Comparison of ENCODE assay signal across 18 mouse cellular contexts in the genomic region with DNA sequence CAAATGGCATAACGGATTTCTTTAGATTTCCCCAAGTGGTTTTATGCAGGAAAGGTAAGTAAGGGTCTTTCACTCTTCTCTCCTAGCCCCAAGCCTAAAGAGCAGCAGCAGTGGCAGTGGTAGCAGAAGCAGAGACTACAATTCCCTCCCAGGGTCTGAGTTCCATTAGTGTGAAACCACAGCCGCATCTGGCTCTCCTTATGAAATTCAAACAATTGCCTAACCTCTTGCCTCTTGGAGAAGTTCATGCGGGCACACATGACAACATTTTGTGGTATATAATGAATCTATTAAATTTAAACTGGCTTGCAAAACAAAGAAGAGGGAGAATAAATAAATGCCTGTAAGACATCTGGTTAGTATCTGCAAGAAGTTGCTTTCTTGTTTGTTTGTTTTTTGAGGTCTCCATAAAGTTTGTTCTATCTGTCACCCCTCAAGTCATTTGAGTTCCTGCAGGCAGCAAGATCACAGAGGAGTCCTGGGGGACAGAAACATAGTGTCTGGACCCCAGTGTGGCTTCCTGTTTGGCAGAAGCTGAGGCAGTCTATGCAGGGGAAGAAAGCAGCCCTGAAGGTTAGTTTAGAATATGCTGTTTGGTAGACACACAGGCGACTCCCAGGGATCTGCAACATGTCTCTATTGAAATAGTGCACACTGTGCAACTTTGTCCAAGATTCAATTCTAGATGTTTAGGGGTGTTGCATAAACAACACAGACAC.
A peak's percentile ranks its signal among the peaks of the same experiment; 100 is the strongest.
DNase-seq lines count a peak whose midpoint lies in the region; ATAC-seq and TF ChIP-seq lines count a peak whose summit lies in the region.
"Had no signal": no experiment of that assay in that cellular context is flagged by ENCODE, and none has a peak within 500 bp of the region (broad histone marks: within the 10 kb centered on the region; RNA-seq: fewer than 3 reads in every experiment).

No protein-coding gene starts in this region.

- H3K4me2 ChIP-seq in intestine, embryonic 15.5 days (replicated peaks): no peak overlapping the region
- H3K4me2 ChIP-seq in intestine, postnatal 0 days (replicated peaks; ENCODE audit: low read depth): no peak overlapping the region
- H3K4me2 ChIP-seq in stomach, embryonic 14.5 days (replicated peaks; ENCODE audit: low read depth, low read length): no peak overlapping the region
- no peak overlapping the region for H3K4me2 ChIP-seq in stomach, postnatal 0 days (replicated peaks; ENCODE audit: low read depth)
- H3K4me2 ChIP-seq: hindbrain, embryonic 12.5 days; liver, embryonic 11.5 days; neural tube, embryonic 12.5 days had no signal

- H3K27ac ChIP-seq in intestine, embryonic 15.5 days: no peak overlapping the region
- no peak overlapping the region for H3K27ac ChIP-seq in intestine, postnatal 0 days (ENCODE audit: low read depth, low read length)
- 0 out of 2 replicates have a peak overlapping the region, but pooled peaks have one; percentile 6 for H3K27ac ChIP-seq in stomach, embryonic 14.5 days (ENCODE audit: low read length)
- H3K27ac ChIP-seq in stomach, postnatal 0 days (replicated peaks): no peak overlapping the region
- H3K27ac ChIP-seq: hindbrain, embryonic 12.5 days; neural tube, embryonic 12.5 days had no signal

- ATAC-seq in intestine, embryonic 15.5 days: peak; percentile 45; the same call in 1 of the 2 replicates
- no peak for ATAC-seq in intestine, postnatal 0 days
- no peak for ATAC-seq in stomach, embryonic 14.5 days (ENCODE audit: insufficient number of reproducible peaks, insufficient read depth, low FRiP score, low read depth)
- ATAC-seq in stomach, postnatal 0 days (ENCODE audit: low FRiP score, low TSS enrichment): no peak
- ATAC-seq: forebrain, embryonic 14.5 days had no signal

- no peak overlapping the region for H3K9ac ChIP-seq in intestine, embryonic 15.5 days
- no peak overlapping the region for H3K9ac ChIP-seq in intestine, postnatal 0 days (ENCODE audit: low read depth, low read length)
- H3K9ac ChIP-seq in stomach, embryonic 14.5 days (replicated peaks; ENCODE audit: low read depth, low read length): no peak overlapping the region
- no peak overlapping the region for H3K9ac ChIP-seq in stomach, postnatal 0 days (ENCODE audit: low read length)
- H3K9ac ChIP-seq: hindbrain, embryonic 12.5 days; neural tube, embryonic 12.5 days had no signal

- no peak for DNase-seq in stomach, postnatal 0 days (ENCODE audit: low spot score)
- peak; percentile 76 for DNase-seq in forelimb bud, embryonic 11.5 days (ENCODE audit: low read depth, low spot score)
- DNase-seq in mesoderm, embryonic 11.5 days (ENCODE audit: low read depth, low spot score): peak; percentile 29
- DNase-seq in thymus, postnatal 10 days (ENCODE audit: low spot score in 2 of 2): no peak
- DNase-seq in adrenal gland, adult 2 months: no peak
- DNase-seq: cerebellum, adult 2 months; heart, adult 11 months; kidney, adult 18-20 months; lung, postnatal 36 days; midbrain, embryonic 14.5 days; right cerebral cortex, postnatal 25 days had no signal

- H3K4me3 ChIP-seq in intestine, embryonic 15.5 days (replicated peaks): no peak overlapping the region
- no peak overlapping the region for H3K4me3 ChIP-seq in intestine, postnatal 0 days (ENCODE audit: low read depth, low read length)
- H3K4me3 ChIP-seq in stomach, embryonic 14.5 days (ENCODE audit: low read depth, low read length): no peak overlapping the region
- no peak overlapping the region for H3K4me3 ChIP-seq in stomach, postnatal 0 days (ENCODE audit: low read depth, low read length)
- H3K4me3 ChIP-seq: hindbrain, embryonic 12.5 days; neural tube, embryonic 12.5 days had no signal

- TF ChIP-seq EP300 in stomach, postnatal 0 days (optimal IDR thresholded peaks at IDR 0.05): no peak

- WGBS in intestine, embryonic 15.5 days: 40% methylated on average over 4 of the region's 4 CpGs
- 55% methylated on average over 4 of the region's 4 CpGs for WGBS in intestine, postnatal 0 days
- 40% methylated on average over 4 of the region's 4 CpGs for WGBS in stomach, embryonic 14.5 days
- WGBS in stomach, postnatal 0 days: 41% methylated on average over 4 of the region's 4 CpGs

- no peaks in the 10 kb centered on the region for H3K4me1 ChIP-seq in intestine, embryonic 15.5 days (replicated peaks)
- no peaks in the 10 kb centered on the region for H3K4me1 ChIP-seq in intestine, postnatal 0 days (replicated peaks; ENCODE audit: control insufficient read depth, insufficient read depth, low read length)
- H3K4me1 ChIP-seq in stomach, embryonic 14.5 days (ENCODE audit: control insufficient read depth, insufficient read depth, low read length): no peaks in the 10 kb centered on the region
- no peaks in the 10 kb centered on the region for H3K4me1 ChIP-seq in stomach, postnatal 0 days (replicated peaks; ENCODE audit: control insufficient read depth, insufficient read depth)
- H3K4me1 ChIP-seq: hindbrain, embryonic 12.5 days; neural tube, embryonic 12.5 days had no signal

- H3K36me3 ChIP-seq in intestine, embryonic 15.5 days: no peaks in the 10 kb centered on the region
- H3K36me3 ChIP-seq in intestine, postnatal 0 days (ENCODE audit: control insufficient read depth, insufficient read depth): no peaks in the 10 kb centered on the region
- no peaks in the 10 kb centered on the region for H3K36me3 ChIP-seq in stomach, embryonic 14.5 days (ENCODE audit: control insufficient read depth, insufficient read depth, low read length)
- no peaks in the 10 kb centered on the region for H3K36me3 ChIP-seq in stomach, postnatal 0 days (ENCODE audit: control insufficient read depth, insufficient read depth, low read length)
- H3K36me3 ChIP-seq: hindbrain, embryonic 12.5 days; neural tube, embryonic 12.5 days had no signal

- no peaks in the 10 kb centered on the region for H3K27me3 ChIP-seq in intestine, embryonic 15.5 days (replicated peaks)
- H3K27me3 ChIP-seq in intestine, postnatal 0 days (replicated peaks; ENCODE audit: control insufficient read depth, insufficient read depth, low read length): no peaks in the 10 kb centered on the region
- no peaks in the 10 kb centered on the region for H3K27me3 ChIP-seq in stomach, embryonic 14.5 days (ENCODE audit: control insufficient read depth, insufficient read depth, low read length)
- H3K27me3 ChIP-seq in stomach, postnatal 0 days (ENCODE audit: control insufficient read depth, insufficient read depth, low read length): no peaks in the 10 kb centered on the region
- H3K27me3 ChIP-seq: hindbrain, embryonic 12.5 days; neural tube, embryonic 12.5 days had no signal

- no peak for TF ChIP-seq CTCF in intestine, postnatal 0 days (IDR thresholded peaks at IDR 0.05; ENCODE audit: low read depth)
- no peak for TF ChIP-seq CTCF in stomach, postnatal 0 days (IDR thresholded peaks at IDR 0.05; ENCODE audit: low read depth)

- no peaks in the 10 kb centered on the region for H3K9me3 ChIP-seq in intestine, embryonic 15.5 days
- H3K9me3 ChIP-seq in intestine, postnatal 0 days (ENCODE audit: control insufficient read depth): no peaks in the 10 kb centered on the region
- H3K9me3 ChIP-seq in stomach, embryonic 14.5 days (ENCODE audit: control insufficient read depth, low read depth, low read length): no peaks in the 10 kb centered on the region
- H3K9me3 ChIP-seq in stomach, postnatal 0 days (ENCODE audit: control insufficient read depth, low read length): no peaks in the 10 kb centered on the region
- H3K9me3 ChIP-seq: hindbrain, embryonic 12.5 days; neural tube, embryonic 12.5 days had no signal

Comparison
In these comparisons a context has a peak if more than half of its experiments do, and no peak if none do; other contexts are left out.
1. DNase-seq: peak in forelimb bud, embryonic 11.5 days (single experiment) and mesoderm, embryonic 11.5 days (single experiment); none in stomach, postnatal 0 days (single experiment), thymus, postnatal 10 days (0 of 2) and adrenal gland, adult 2 months (single experiment).